Mouse (Mus musculus) midbrain, embryonic 16.5 days (tissue): ENCODE measurements around the gene Plppr3. TPM values are rescaled to one million over a fixed set of nuclear protein-coding genes. Genes with fewer than 3 reads are reported as not detected.
A peak's percentile ranks its signal among the peaks of the same experiment; 100 is the strongest.

Experiments
- ATAC-seq: fragments of 200-750 bp; cut with Nextera tagmentation; 2 replicates; pipeline ENCODE4 v1.8.0; 2017; ENCODE audit warnings: moderate TSS enrichment
- H3K27ac ChIP-seq: fragments of 300-500 bp; sonication (generic); 2 replicates; pipeline ENCODE4 v1.5.1; 2014; ENCODE audit warnings: mild to moderate bottlenecking, low read length, mixed read lengths
- H3K27me3 ChIP-seq: fragments of 300-500 bp; sonication (generic); 2 replicates; pipeline ENCODE4 v1.6.1; 2014; ENCODE audit warnings: low read depth, low read length, mixed read lengths; ENCODE audit not compliant: control insufficient read depth, insufficient read depth
- H3K36me3 ChIP-seq: fragments of 300-500 bp; sonication (generic); 2 replicates; pipeline ENCODE4 v1.6.1; 2014; ENCODE audit warnings: mild to moderate bottlenecking, low read length, moderate library complexity, mixed read lengths; ENCODE audit not compliant: control insufficient read depth, insufficient read depth
- H3K4me1 ChIP-seq: fragments of 300-500 bp; sonication (generic); 2 replicates; pipeline ENCODE4 v1.6.1; 2014; ENCODE audit warnings: mild to moderate bottlenecking, low read length, mixed read lengths; ENCODE audit not compliant: control insufficient read depth, insufficient read depth
- H3K4me2 ChIP-seq: fragments of 300-500 bp; sonication (generic); 2 replicates; pipeline ENCODE4 v1.6.1; 2014; ENCODE audit warnings: mild to moderate bottlenecking, low read length, mixed read lengths
- H3K4me3 ChIP-seq: fragments of 300-500 bp; sonication (generic); 2 replicates; pipeline ENCODE4 v1.5.1; 2014; ENCODE audit warnings: low read depth, mild to moderate bottlenecking, low read length, moderate library complexity, mixed read lengths
- H3K9ac ChIP-seq: fragments of 300-500 bp; sonication (generic); 2 replicates; pipeline ENCODE4 v1.6.1; 2014; ENCODE audit warnings: low read depth, low read length, mixed read lengths
- H3K9me3 ChIP-seq: fragments of 300-500 bp; sonication (generic); replicated peaks from 2 replicates; pipeline ENCODE4 v1.6.1; 2014; ENCODE audit warnings: mild to moderate bottlenecking, low read length, mixed read lengths; ENCODE audit not compliant: control insufficient read depth, poor library complexity, severe bottlenecking
- WGBS: fragments of 180-500 bp; shearing (Covaris S2); extraction: QIAGEN DNeasy Blood & Tissue Kit; methylation state at CpG from one replicate; pipeline ENCODE4 v1.1.7; 2014; 5-methylcytosine and 5-hydroxymethylcytosine counted together
- microRNA-seq: library from miRNA; unstranded; fragments of <30 nt; microRNA quantifications from one replicate; pipeline ENCODE4, GENCODE M21; 2017
- polyA plus RNA-seq: library from polyadenylated mRNA; unstranded; fragments of >200 nt; fragmentation: Nextera tagmentation; extraction: Ambion mirVana; gene quantifications from 2 replicates; pipeline ENCODE4 v1.2.1, GENCODE M21; 2015

Plppr3 gene
- polyA plus RNA-seq, 1 experiment from 2014 or later: 471 TPM

GRCm38 (mm10) chr10:79815671-79816494 lies 58.6 kb downstream of the Plppr3 start:
- no peak overlapping the region for H3K27ac ChIP-seq
- peaks cover 56% of the 10 kb centered on the region for H3K36me3 ChIP-seq
- WGBS: 87% methylated on average over 12 of the region's 12 CpGs
- no peaks in the 10 kb centered on the region for H3K9me3 ChIP-seq
- no peak for ATAC-seq
- H3K9ac ChIP-seq: no peak overlapping the region
- H3K27me3 ChIP-seq: no peaks in the 10 kb centered on the region
- no peak overlapping the region for H3K4me2 ChIP-seq
- peaks cover 5% of the 10 kb centered on the region; the same call in 1 of the 2 replicates for H3K4me1 ChIP-seq
- H3K4me3 ChIP-seq: no peak overlapping the region

- Histone ChIP-seq H3K4me2 (no peak overlapping the region), H3K27me3 (no peaks in the 10 kb centered on the region), H3K36me3 (peaks cover 46% of the 10 kb centered on the region), H3K4me3 (no peak overlapping the region), H3K9ac (no peak overlapping the region), H3K27ac (peak overlapping the region; percentile 22; the same call in 1 of the 2 replicates), H3K4me1 (peaks cover 5% of the 10 kb centered on the region; the same call in 1 of the 2 replicates), H3K9me3 (no peaks in the 10 kb centered on the region)
- ATAC-seq: no peak; the same call in 1 of the 2 replicates
- WGBS: 72% methylated on average over 5 of the region's 5 CpGs
Observed at GRCm38 (mm10) chr10:79814271-79814842, 60.1 kb downstream of the Plppr3 start.

- Histone ChIP-seq H3K9me3 (no peaks in the 10 kb centered on the region), H3K4me3 (no peak overlapping the region), H3K4me2 (no peak overlapping the region), H3K27ac (no peak overlapping the region), H3K27me3 (no peaks in the 10 kb centered on the region), H3K9ac (no peak overlapping the region), H3K36me3 (peaks cover 51% of the 10 kb centered on the region), H3K4me1 (peaks cover 5% of the 10 kb centered on the region; the same call in 1 of the 2 replicates)
- ATAC-seq: peak; percentile 36; the same call in 1 of the 2 replicates
- 29% methylated on average over 15 of the region's 15 CpGs for WGBS
Observed at GRCm38 (mm10) chr10:79811736-79812637, 62.4 kb downstream of the Plppr3 start.

Small RNA genes within 50 kb of the gene (microRNA-seq; reads per million reads assigned to microRNA genes)
- not detected for gene Mir6910

Other genes with a start within 250 kb of the Plppr3 start
- gene Shc2, start 236.7 kb downstream of the Plppr3 start, polyA plus RNA-seq: 23.4 and 25.3 TPM in 2 replicates
- 0.78 and 1.0 TPM in 2 replicates for gene Odf3l2, start 228.9 kb downstream of the Plppr3 start, polyA plus RNA-seq
- 0.69 and 0.94 TPM in 2 replicates for gene Madcam1, start 210.1 kb downstream of the Plppr3 start, polyA plus RNA-seq
- 96.1 and 107 TPM in 2 replicates for gene Tpgs1, start 205.3 kb downstream of the Plppr3 start, polyA plus RNA-seq
- gene Cdc34, start 192.4 kb downstream of the Plppr3 start, polyA plus RNA-seq: 73.1 and 81.9 TPM in 2 replicates
- gene Gzmm, start 185.6 kb downstream of the Plppr3 start, polyA plus RNA-seq: 1.6 and 1.8 TPM in 2 replicates
- gene Bsg, start 170.1 kb downstream of the Plppr3 start, polyA plus RNA-seq: 844 and 915 TPM in 2 replicates
- 0.87 and 0.89 TPM in 2 replicates for gene Hcn2, start 158.0 kb downstream of the Plppr3 start, polyA plus RNA-seq
- 45.3 and 45.9 TPM in 2 replicates for gene Polrmt, start 128.1 kb downstream of the Plppr3 start, polyA plus RNA-seq
- gene Fgf22, start 119.6 kb downstream of the Plppr3 start, polyA plus RNA-seq: 1.8 TPM in 2 replicates
- gene Rnf126, start 107.7 kb downstream of the Plppr3 start, polyA plus RNA-seq: 90.2 and 92.3 TPM in 2 replicates
- 2.2 and 3.5 TPM in 2 replicates for gene Fstl3, start 97.4 kb downstream of the Plppr3 start, polyA plus RNA-seq
- 0.19 TPM in 2 replicates for gene Prss57, start 83.7 kb downstream of the Plppr3 start, polyA plus RNA-seq
- gene Palm, start 81.1 kb downstream of the Plppr3 start, polyA plus RNA-seq: 318 and 333 TPM in 2 replicates
- 0.34 and 0.73 TPM in 2 replicates for gene Misp, start 53.6 kb downstream of the Plppr3 start, polyA plus RNA-seq
- 58.8 and 65.1 TPM in 2 replicates for gene Ptbp1, start 20.2 kb downstream of the Plppr3 start, polyA plus RNA-seq
- gene Prtn3, start 158 bp downstream of the Plppr3 start, polyA plus RNA-seq: 12.5 and 12.7 TPM in 2 replicates
- not detected in 2 replicates for gene Elane, start 11.6 kb upstream of the Plppr3 start, polyA plus RNA-seq
- gene Cfd, start 16.2 kb upstream of the Plppr3 start, polyA plus RNA-seq: 0.20 TPM in 1 of 2 replicates, not detected in the other
- gene Med16, start 34.3 kb upstream of the Plppr3 start, polyA plus RNA-seq: 55.4 and 56.6 TPM in 2 replicates
- 2.6 and 13.4 TPM in 2 replicates for gene Gm26602, start 36.2 kb upstream of the Plppr3 start, polyA plus RNA-seq
- gene Kiss1r, start 42.3 kb upstream of the Plppr3 start, polyA plus RNA-seq: 3.5 and 3.8 TPM in 2 replicates
- gene R3hdm4, start 46.6 kb upstream of the Plppr3 start, polyA plus RNA-seq: 273 and 293 TPM in 2 replicates
- gene Arid3a, start 52.4 kb upstream of the Plppr3 start, polyA plus RNA-seq: 1.7 and 2.2 TPM in 2 replicates
- gene Wdr18, start 85.5 kb upstream of the Plppr3 start, polyA plus RNA-seq: 79.5 and 89.4 TPM in 2 replicates
- gene Grin3b, start 96.1 kb upstream of the Plppr3 start, polyA plus RNA-seq: 0.20 and 0.28 TPM in 2 replicates
- 15.3 and 16.2 TPM in 2 replicates for gene Tmem259, start 109.7 kb upstream of the Plppr3 start, polyA plus RNA-seq
- gene Cnn2, start 114.0 kb upstream of the Plppr3 start, polyA plus RNA-seq: 25.7 and 26.2 TPM in 2 replicates
- 4.1 and 4.8 TPM in 2 replicates for gene Abca7, start 121.9 kb upstream of the Plppr3 start, polyA plus RNA-seq
- 1.2 TPM in 2 replicates for gene Arhgap45, start 142.0 kb upstream of the Plppr3 start, polyA plus RNA-seq
- gene Polr2e, start 165.2 kb upstream of the Plppr3 start, polyA plus RNA-seq: 124 and 131 TPM in 2 replicates
- gene Gpx4, start 172.5 kb upstream of the Plppr3 start, polyA plus RNA-seq: 509 and 552 TPM in 2 replicates
- gene Sbno2, start 230.9 kb upstream of the Plppr3 start, polyA plus RNA-seq: 11.6 and 12.5 TPM in 2 replicates
- gene Stk11, start 241.2 kb upstream of the Plppr3 start, polyA plus RNA-seq: 14.2 and 15.4 TPM in 2 replicates